Mouse (Mus musculus): ENCODE measurements at regions not wholly inside any gene's neighbourhood (a gene's known extent, or its start where the extent isn't known, plus 50 kb on each side); places are given as distances from the start of the nearest gene placed in this dataset.

- WGBS, result 70% methylated on average over 5 of the region's 5 CpGs
Observed at GRCm38 (mm10) chr5:101124941-101125453, 279.5 kb downstream of the Gpat3 start.

GRCm38 (mm10) chr5:101122914-101123313, 277.4 kb downstream of the Gpat3 start:
- no peaks in the 10 kb centered on the region for H3K27me3 ChIP-seq (ENCODE audit: control insufficient read depth, insufficient read depth, low read length)
- TF ChIP-seq POLR2A (IDR thresholded peaks at IDR 0.05; ENCODE audit: low read depth, low read length) (no peak), CTCF (IDR thresholded peaks at IDR 0.05; ENCODE audit: extremely low read depth, insufficient read length, insufficient replicate concordance, low read depth, low read length) (no peak)
- 88% methylated on average over 6 of the region's 6 CpGs for WGBS
- no peaks in the 10 kb centered on the region for H3K4me1 ChIP-seq (ENCODE audit: control insufficient read depth, insufficient read depth, insufficient read length, low read length)
- H3K27ac ChIP-seq (ENCODE audit: insufficient read depth, low read depth, low read length), result no peak overlapping the region
- H3K36me3 ChIP-seq (ENCODE audit: control insufficient read depth, insufficient read depth, low read length), result no peaks in the 10 kb centered on the region
- no peak overlapping the region for H3K4me3 ChIP-seq (ENCODE audit: low read depth, low read length)

More at GRCm38 (mm10) chr5:101124941-101125453, 279.5 kb downstream of the Gpat3 start:
- Histone ChIP-seq H3K27me3 (ENCODE audit: control insufficient read depth, insufficient read depth, low read length) (no peaks in the 10 kb centered on the region), H3K27ac (ENCODE audit: insufficient read depth, low read depth, low read length) (no peak overlapping the region), H3K36me3 (ENCODE audit: control insufficient read depth, insufficient read depth, low read length) (no peaks in the 10 kb centered on the region), H3K4me3 (ENCODE audit: low read depth, low read length) (no peak overlapping the region), H3K4me1 (ENCODE audit: control insufficient read depth, insufficient read depth, insufficient read length, low read length) (no peaks in the 10 kb centered on the region)
- TF ChIP-seq CTCF (IDR thresholded peaks at IDR 0.05; ENCODE audit: extremely low read depth, insufficient read length, insufficient replicate concordance, low read depth, low read length), result no peak
- TF ChIP-seq POLR2A (IDR thresholded peaks at IDR 0.05; ENCODE audit: low read depth, low read length), result no peak

- 26% methylated on average over 5 of the region's 5 CpGs for WGBS
- Histone ChIP-seq H3K27ac (ENCODE audit: insufficient read depth, low read depth, low read length) (no peak overlapping the region), H3K4me3 (ENCODE audit: low read depth, low read length) (no peak overlapping the region), H3K36me3 (ENCODE audit: control insufficient read depth, insufficient read depth, low read length) (no peaks in the 10 kb centered on the region), H3K27me3 (ENCODE audit: control insufficient read depth, insufficient read depth, low read length) (no peaks in the 10 kb centered on the region), H3K4me1 (ENCODE audit: control insufficient read depth, insufficient read depth, insufficient read length, low read length) (no peaks in the 10 kb centered on the region)
- TF ChIP-seq CTCF (IDR thresholded peaks at IDR 0.05; ENCODE audit: extremely low read depth, insufficient read length, insufficient replicate concordance, low read depth, low read length), result no peak
- no peak for TF ChIP-seq POLR2A (IDR thresholded peaks at IDR 0.05; ENCODE audit: low read depth, low read length)
Observed at GRCm38 (mm10) chr5:101120509-101121201, 275.1 kb downstream of the Gpat3 start.

GRCm38 (mm10) chr5:101112151-101112769, 266.7 kb downstream of the Gpat3 start:
- H3K27ac ChIP-seq (ENCODE audit: insufficient read depth, low read depth, low read length), result no peak overlapping the region
- H3K27me3 ChIP-seq (ENCODE audit: control insufficient read depth, insufficient read depth, low read length), result no peaks in the 10 kb centered on the region
- no peaks in the 10 kb centered on the region for H3K36me3 ChIP-seq (ENCODE audit: control insufficient read depth, insufficient read depth, low read length)
- WGBS, result 30% methylated on average over 7 of the region's 7 CpGs
- no peaks in the 10 kb centered on the region for H3K4me1 ChIP-seq (ENCODE audit: control insufficient read depth, insufficient read depth, insufficient read length, low read length)
- no peak for TF ChIP-seq POLR2A (IDR thresholded peaks at IDR 0.05; ENCODE audit: low read depth, low read length)
- TF ChIP-seq CTCF (IDR thresholded peaks at IDR 0.05; ENCODE audit: extremely low read depth, insufficient read length, insufficient replicate concordance, low read depth, low read length), result no peak
- H3K4me3 ChIP-seq (ENCODE audit: low read depth, low read length), result no peak overlapping the region

- Histone ChIP-seq H3K4me1 (ENCODE audit: control insufficient read depth, insufficient read depth, insufficient read length, low read length) (no peaks in the 10 kb centered on the region), H3K36me3 (ENCODE audit: control insufficient read depth, insufficient read depth, low read length) (no peaks in the 10 kb centered on the region), H3K27ac (ENCODE audit: insufficient read depth, low read depth, low read length) (no peak overlapping the region), H3K27me3 (ENCODE audit: control insufficient read depth, insufficient read depth, low read length) (no peaks in the 10 kb centered on the region), H3K4me3 (ENCODE audit: low read depth, low read length) (no peak overlapping the region)
- TF ChIP-seq POLR2A (IDR thresholded peaks at IDR 0.05; ENCODE audit: low read depth, low read length) (no peak), CTCF (IDR thresholded peaks at IDR 0.05; ENCODE audit: extremely low read depth, insufficient read length, insufficient replicate concordance, low read depth, low read length) (no peak)
- 66% methylated on average over 4 of the region's 4 CpGs for WGBS
Observed at GRCm38 (mm10) chr5:101111619-101112018, 266.1 kb downstream of the Gpat3 start.

- Histone ChIP-seq H3K36me3 (ENCODE audit: control insufficient read depth, insufficient read depth, low read length) (no peaks in the 10 kb centered on the region), H3K4me3 (ENCODE audit: low read depth, low read length) (no peak overlapping the region), H3K4me1 (ENCODE audit: control insufficient read depth, insufficient read depth, insufficient read length, low read length) (no peaks in the 10 kb centered on the region), H3K27ac (ENCODE audit: insufficient read depth, low read depth, low read length) (no peak overlapping the region), H3K27me3 (ENCODE audit: control insufficient read depth, insufficient read depth, low read length) (no peaks in the 10 kb centered on the region)
- 66% methylated on average over 11 of the region's 11 CpGs for WGBS
- TF ChIP-seq POLR2A (IDR thresholded peaks at IDR 0.05; ENCODE audit: low read depth, low read length) (no peak), CTCF (IDR thresholded peaks at IDR 0.05; ENCODE audit: extremely low read depth, insufficient read length, insufficient replicate concordance, low read depth, low read length) (no peak)
Observed at GRCm38 (mm10) chr5:101100975-101101699, 255.6 kb downstream of the Gpat3 start.
